In the genomic region with DNA sequence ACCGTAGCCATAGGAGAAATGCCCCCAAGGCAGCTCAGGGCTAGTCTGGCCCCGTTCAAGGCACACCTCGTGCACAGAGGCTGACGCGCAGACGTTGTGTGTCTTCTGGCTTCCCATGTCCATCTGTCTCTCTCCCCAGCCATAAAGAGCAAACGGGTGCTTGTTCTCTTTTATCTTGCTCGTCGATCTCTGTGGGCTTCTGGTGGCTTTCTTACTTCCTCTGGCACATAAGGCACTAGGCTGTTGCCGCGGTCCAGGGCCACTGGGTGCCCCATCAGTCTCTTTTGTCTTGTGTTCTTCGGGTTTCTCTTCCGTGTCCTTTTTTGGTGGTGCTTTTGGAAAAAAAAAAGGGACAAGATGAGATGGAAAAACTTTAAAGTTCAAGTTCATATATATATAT, we compare ENCODE assay signal across 27 mouse cellular contexts. TPM values are rescaled to one million over a fixed set of nuclear protein-coding genes. Genes with fewer than 3 reads are reported as not detected.
DNase-seq lines count a peak whose midpoint lies in the region; ATAC-seq lines count a peak whose summit lies in the region.
"Had no signal": no experiment of that assay in that cellular context is flagged by ENCODE, and none has a peak within 500 bp of the region (broad histone marks: within the 10 kb centered on the region; RNA-seq: fewer than 3 reads in every experiment).

No protein-coding gene starts in this region.

- ATAC-seq in forebrain, embryonic 14.5 days = no peak
- no peak for ATAC-seq in forebrain, embryonic 11.5 days (replicated peaks; ENCODE audit: low FRiP score)
- no peak for ATAC-seq in megakaryocyte, adult 5-6 weeks (ENCODE audit: poor library complexity, severe bottlenecking)
- peak; percentile 78 for ATAC-seq in activated CD4-positive, CD25-positive, alpha-beta regulatory T cell, adult 4 months
- ATAC-seq: hindbrain, postnatal 0 days had no signal

- no peak overlapping the region for H3K9ac ChIP-seq in forebrain, embryonic 14.5 days (ENCODE audit: low read length)
- H3K9ac ChIP-seq in forebrain, embryonic 11.5 days (ENCODE audit: low read length) = no peak overlapping the region
- H3K9ac ChIP-seq: liver, embryonic 15.5 days; lung, embryonic 15.5 days; midbrain, embryonic 12.5 days; neural tube, embryonic 15.5 days; stomach, embryonic 15.5 days had no signal

- H3K4me3 ChIP-seq in forebrain, embryonic 14.5 days (ENCODE audit: low read depth, low read length) = no peak overlapping the region
- H3K4me3 ChIP-seq in forebrain, embryonic 11.5 days (ENCODE audit: low read depth, low read length) = no peak overlapping the region
- H3K4me3 ChIP-seq in megakaryocyte, embryonic 14.5 days (replicated peaks) = peak overlapping the region; percentile 78
- H3K4me3 ChIP-seq: limb, embryonic 10.5 days; liver, embryonic 15.5 days; lung, embryonic 15.5 days; midbrain, embryonic 12.5 days; neural tube, embryonic 15.5 days; stomach, embryonic 15.5 days had no signal

- H3K27ac ChIP-seq in forebrain, embryonic 14.5 days (ENCODE audit: low read depth, low read length) = peak overlapping the region; percentile 67
- H3K27ac ChIP-seq in forebrain, embryonic 11.5 days (ENCODE audit: low read depth, low read length) = no peak overlapping the region
- H3K27ac ChIP-seq: hindbrain, postnatal 0 days; limb, embryonic 10.5 days; liver, embryonic 15.5 days; lung, embryonic 15.5 days; midbrain, embryonic 12.5 days; neural tube, embryonic 15.5 days; stomach, embryonic 15.5 days had no signal

- no peaks in the 10 kb centered on the region for H3K4me1 ChIP-seq in forebrain, embryonic 14.5 days (ENCODE audit: control insufficient read depth, insufficient read depth, low read length)
- H3K4me1 ChIP-seq in forebrain, embryonic 11.5 days (replicated peaks; ENCODE audit: control insufficient read depth, insufficient read depth, low read length) = no peaks in the 10 kb centered on the region
- H3K4me1 ChIP-seq in megakaryocyte, embryonic 14.5 days = peaks cover 34% of the 10 kb centered on the region
- H3K4me1 ChIP-seq: lung, embryonic 15.5 days; midbrain, embryonic 12.5 days; neural tube, embryonic 15.5 days; stomach, embryonic 15.5 days had no signal

- no peaks in the 10 kb centered on the region for H3K27me3 ChIP-seq in forebrain, embryonic 14.5 days (replicated peaks; ENCODE audit: control insufficient read depth, insufficient read depth, low read length)
- no peaks in the 10 kb centered on the region for H3K27me3 ChIP-seq in forebrain, embryonic 11.5 days (ENCODE audit: control insufficient read depth, insufficient read depth, low read length)
- H3K27me3 ChIP-seq in megakaryocyte, embryonic 14.5 days (replicated peaks) = peaks cover 17% of the 10 kb centered on the region
- H3K27me3 ChIP-seq: CH12.LX; liver, embryonic 15.5 days; lung, embryonic 15.5 days; midbrain, embryonic 12.5 days; neural tube, embryonic 15.5 days; stomach, embryonic 15.5 days had no signal

- H3K4me2 ChIP-seq in forebrain, embryonic 14.5 days (ENCODE audit: low read length) = no peak overlapping the region
- H3K4me2 ChIP-seq in forebrain, embryonic 11.5 days (ENCODE audit: low read depth, low read length, severe bottlenecking) = no peak overlapping the region
- H3K4me2 ChIP-seq: liver, embryonic 15.5 days; lung, embryonic 15.5 days; midbrain, embryonic 12.5 days; neural tube, embryonic 15.5 days; stomach, embryonic 15.5 days had no signal

- peaks cover 6% of the 10 kb centered on the region; the same call in 1 of the 2 replicates for H3K36me3 ChIP-seq in forebrain, embryonic 14.5 days (ENCODE audit: control insufficient read depth, insufficient read depth, low read length)
- no peaks in the 10 kb centered on the region; the same call in 1 of the 2 replicates for H3K36me3 ChIP-seq in forebrain, embryonic 11.5 days (ENCODE audit: control insufficient read depth, insufficient read depth, low read length)
- peaks cover 16% of the 10 kb centered on the region for H3K36me3 ChIP-seq in megakaryocyte, embryonic 14.5 days (replicated peaks; ENCODE audit: low read length)
- H3K36me3 ChIP-seq: lung, embryonic 15.5 days; stomach, embryonic 15.5 days had no signal

- no peak for DNase-seq in forebrain, embryonic 14.5 days (ENCODE audit: low spot score)
- DNase-seq in forebrain, embryonic 11.5 days (ENCODE audit: low spot score) = no peak
- DNase-seq in induced T-regulatory cell, adult 2 months (ENCODE audit: low read depth) = peak; percentile 36
- DNase-seq in adrenal gland, adult 8-10 months = no peak
- DNase-seq in heart, adult 11 months = no peak
- DNase-seq: adrenal gland, postnatal 14 days; cerebellum, adult 2 months; gastrocnemius, postnatal 25 days; heart, postnatal 4 days; kidney, adult 18-20 months; kidney, postnatal 4 days; liver; lung, postnatal 4 days; right cerebral cortex, adult 18-20 months; right cerebral cortex, postnatal 4 days; thymus, adult 18-20 months had no signal

- WGBS in forebrain, embryonic 14.5 days = 95% methylated on average over 13 of the region's 13 CpGs
- 94% methylated on average over 13 of the region's 13 CpGs for WGBS in forebrain, embryonic 11.5 days

- no peaks in the 10 kb centered on the region for H3K9me3 ChIP-seq in forebrain, embryonic 14.5 days (replicated peaks; ENCODE audit: control insufficient read depth, low read length)
- no peaks in the 10 kb centered on the region for H3K9me3 ChIP-seq in forebrain, embryonic 11.5 days (ENCODE audit: control insufficient read depth, low read length)
- no peaks in the 10 kb centered on the region for H3K9me3 ChIP-seq in megakaryocyte, embryonic 14.5 days
- H3K9me3 ChIP-seq: limb, embryonic 10.5 days; liver, embryonic 15.5 days; lung, embryonic 15.5 days; midbrain, embryonic 12.5 days; neural tube, embryonic 15.5 days; stomach, embryonic 15.5 days had no signal

RNA-seq across cellular contexts. Expression of a gene that starts 14.9 kb away (rescaled TPM):
- polyA plus RNA-seq in forebrain, embryonic 14.5 days (2014; fragmentation: Nextera tagmentation; extraction: Ambion mirVana) = 5.2 and 6.7 TPM in 2 replicates
- 10.0 and 10.4 TPM in 2 replicates for polyA plus RNA-seq in forebrain, embryonic 11.5 days (2014; fragmentation: Nextera tagmentation; extraction: Ambion mirVana)
- polyA plus RNA-seq in megakaryocyte, embryonic 14.5 days (2012; ENCODE audit: insufficient read depth, low replicate concordance) = 1.5 TPM in 1 of 2 replicates, not detected in the other
- total RNA-seq in megakaryocyte, adult 5-6 weeks (2015) = 8.0 and 9.2 TPM in 2 replicates
- 11.1 and 11.7 TPM in 2 replicates for total RNA-seq in megakaryocyte, adult 5-6 weeks (2017)
- polyA plus RNA-seq in activated CD4-positive, CD25-positive, alpha-beta regulatory T cell, adult 4 months (2017; shearing (Covaris generic)) = 1 to 10 TPM; 3.2 to 3.3 TPM
- 1 to 10 TPM; 2.2 to 3.3 (median 2.3) TPM for total RNA-seq in adrenal gland, adult 8-10 months (2022)

RNA-seq across cellular contexts. Expression of a gene that starts 39.3 kb away (rescaled TPM):
- 68.2 and 74.5 TPM in 2 replicates for polyA plus RNA-seq in forebrain, embryonic 14.5 days (2014; fragmentation: Nextera tagmentation; extraction: Ambion mirVana)
- 70.2 and 75.9 TPM in 2 replicates for polyA plus RNA-seq in forebrain, embryonic 11.5 days (2014; fragmentation: Nextera tagmentation; extraction: Ambion mirVana)
- polyA plus RNA-seq in megakaryocyte, embryonic 14.5 days (2012; ENCODE audit: insufficient read depth, low replicate concordance) = 6.3 TPM in 1 of 2 replicates, not detected in the other
- total RNA-seq in megakaryocyte, adult 5-6 weeks (2015) = 1.2 and 2.1 TPM in 2 replicates
- total RNA-seq in megakaryocyte, adult 5-6 weeks (2017) = 0.26 and 1.1 TPM in 2 replicates
- 10 to 100 TPM; 14.2 to 20.3 TPM for polyA plus RNA-seq in activated CD4-positive, CD25-positive, alpha-beta regulatory T cell, adult 4 months (2017; shearing (Covaris generic))
- 10 to 100 TPM; 24.3 to 40.6 (median 34.0) TPM for total RNA-seq in adrenal gland, adult 8-10 months (2022)
- total RNA-seq: CH12.LX had no signal

RNA-seq across cellular contexts. Expression of a gene that starts 49.4 kb away (rescaled TPM):
- 3.4 and 4.4 TPM in 2 replicates for polyA plus RNA-seq in forebrain, embryonic 14.5 days (2014; fragmentation: Nextera tagmentation; extraction: Ambion mirVana)
- polyA plus RNA-seq in forebrain, embryonic 11.5 days (2014; fragmentation: Nextera tagmentation; extraction: Ambion mirVana) = 0.56 and 0.68 TPM in 2 replicates
- polyA plus RNA-seq in megakaryocyte, embryonic 14.5 days (2012; ENCODE audit: insufficient read depth, low replicate concordance) = 0.45 TPM in 1 of 2 replicates, not detected in the other
- not detected in 2 replicates for total RNA-seq in megakaryocyte, adult 5-6 weeks (2015)
- not detected in 2 replicates for total RNA-seq in megakaryocyte, adult 5-6 weeks (2017)
- under 1 TPM in 1 of 2 experiments, not detected in 1; 0.48 TPM for polyA plus RNA-seq in activated CD4-positive, CD25-positive, alpha-beta regulatory T cell, adult 4 months (2017; shearing (Covaris generic))
- 1 to 10 TPM in 2 of 4 experiments, under 1 TPM in 2; 0.17 to 4.4 (median 0.80) TPM for total RNA-seq in adrenal gland, adult 8-10 months (2022)
- total RNA-seq: CH12.LX had no signal
